Mouse (Mus musculus): ENCODE data around the gene Clhc1. TPM values are rescaled to one million over a fixed set of nuclear protein-coding genes. Genes with fewer than 3 reads are reported as not detected.
A peak's percentile ranks its signal among the peaks of the same experiment; 100 is the strongest.

Clhc1 gene
- polyA plus RNA-seq, 1 experiment from 2014 or later = 0.15 TPM

DNA sequence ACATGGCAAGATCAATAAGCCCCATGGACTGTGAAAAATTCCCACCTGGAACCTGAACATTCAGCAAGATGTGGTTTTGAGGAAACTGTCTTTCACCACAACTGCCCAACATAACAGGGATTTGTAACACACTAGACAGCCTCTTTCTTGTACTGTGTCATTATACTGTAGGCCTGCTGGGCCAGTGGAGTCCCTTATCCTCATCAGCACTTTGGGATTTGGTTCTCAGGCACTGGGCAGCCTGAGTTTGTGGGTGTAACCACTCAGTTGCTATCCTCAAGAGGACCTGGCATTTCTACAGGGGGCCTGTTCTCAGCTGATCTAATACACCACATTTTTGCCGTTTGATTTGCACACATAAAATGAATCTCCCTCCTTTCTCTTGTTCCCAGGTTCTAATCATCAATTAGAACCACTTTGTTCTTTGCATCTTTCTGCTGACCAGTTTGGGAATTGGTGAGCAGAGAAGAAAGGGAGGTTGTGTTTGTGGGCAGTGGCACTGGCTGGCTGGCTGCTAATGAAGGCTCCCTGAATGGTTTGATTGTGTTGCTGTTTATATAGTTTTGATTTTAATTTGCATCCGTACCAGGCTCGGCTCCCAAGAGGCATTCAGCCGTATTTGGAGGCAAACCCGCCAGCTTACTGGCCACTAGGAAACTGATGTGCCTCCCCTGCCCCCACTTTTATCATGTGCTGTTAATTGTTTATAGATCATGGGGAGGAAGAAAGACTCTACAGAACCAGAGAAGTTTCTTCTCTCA lies 74.5 kb downstream of the Clhc1 start:
- ATAC-seq (ENCODE audit: low read depth) (no peak), DNase-seq (ENCODE audit: low spot score) (no peak)
- Histone ChIP-seq H3K36me3 (ENCODE audit: control insufficient read depth, insufficient read depth, low read length) (no peaks in the 10 kb centered on the region), H3K27ac (replicated peaks; ENCODE audit: low read depth, low read length) (no peak overlapping the region), H3K4me2 (ENCODE audit: low read depth, low read length) (no peak overlapping the region), H3K4me3 (ENCODE audit: low read depth, low read length) (no peak overlapping the region), H3K27me3 (replicated peaks; ENCODE audit: control insufficient read depth, insufficient read depth, low read length) (no peaks in the 10 kb centered on the region), H3K9me3 (ENCODE audit: control insufficient read depth, low read length) (no peaks in the 10 kb centered on the region), H3K4me1 (ENCODE audit: control insufficient read depth, insufficient read depth, low read length) (no peaks in the 10 kb centered on the region), H3K9ac (ENCODE audit: low read depth, low read length) (no peak overlapping the region)
- 62% methylated on average over 5 of the region's 5 CpGs for WGBS

DNA sequence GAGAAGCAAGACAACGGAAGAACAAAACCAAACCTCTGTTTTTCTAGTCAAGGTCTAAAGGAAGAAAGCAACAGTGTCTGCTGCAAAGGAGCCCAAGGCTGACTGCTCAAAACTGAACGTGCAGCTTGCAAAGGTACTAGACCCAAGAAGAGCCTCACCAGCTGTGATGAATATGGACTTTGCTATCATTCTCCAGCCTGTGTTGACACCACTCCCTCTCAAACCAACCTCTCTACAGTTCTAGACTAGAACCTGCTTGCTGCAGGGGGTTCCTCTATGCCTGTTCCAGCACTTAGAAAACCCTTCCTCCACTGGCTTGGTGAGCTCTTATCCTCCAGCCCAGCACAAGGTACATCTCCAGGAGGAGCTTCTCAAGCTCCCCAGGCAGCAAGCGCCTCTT lies 75.6 kb downstream of the Clhc1 start:
- DNase-seq (ENCODE audit: low spot score) (no peak), ATAC-seq (ENCODE audit: low read depth) (no peak)
- H3K36me3 ChIP-seq (ENCODE audit: control insufficient read depth, insufficient read depth, low read length) = no peaks in the 10 kb centered on the region
- no peak overlapping the region for H3K27ac ChIP-seq (replicated peaks; ENCODE audit: low read depth, low read length)
- no peak overlapping the region for H3K4me2 ChIP-seq (ENCODE audit: low read depth, low read length)
- WGBS = 81% methylated on average over 3 of the region's 3 CpGs
- no peaks in the 10 kb centered on the region for H3K27me3 ChIP-seq (replicated peaks; ENCODE audit: control insufficient read depth, insufficient read depth, low read length)
- no peak overlapping the region for H3K4me3 ChIP-seq (ENCODE audit: low read depth, low read length)
- no peaks in the 10 kb centered on the region for H3K4me1 ChIP-seq (ENCODE audit: control insufficient read depth, insufficient read depth, low read length)
- H3K9me3 ChIP-seq (ENCODE audit: control insufficient read depth, low read length) = no peaks in the 10 kb centered on the region
- H3K9ac ChIP-seq (ENCODE audit: low read depth, low read length) = no peak overlapping the region

DNA sequence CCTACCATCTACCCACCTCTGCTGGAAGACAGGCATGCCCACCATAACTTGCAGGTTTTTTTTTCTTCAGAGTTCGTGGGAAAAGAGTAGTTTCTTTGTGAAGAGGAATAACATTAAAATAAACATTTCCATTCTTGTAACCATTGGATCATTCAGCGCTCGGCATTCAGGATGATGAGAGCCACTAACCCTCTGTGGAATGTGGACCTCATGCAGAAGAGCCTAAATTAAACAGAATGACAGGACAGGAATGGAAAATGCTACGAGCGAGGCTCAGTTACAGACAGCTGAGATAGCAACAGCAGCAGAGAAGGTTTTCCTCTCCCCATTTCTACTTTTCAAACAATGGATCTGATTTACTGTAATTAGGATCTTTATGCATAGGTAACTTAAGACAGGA lies 78.8 kb downstream of the Clhc1 start:
- H3K4me2 ChIP-seq (ENCODE audit: low read depth, low read length) = no peak overlapping the region
- no peaks in the 10 kb centered on the region for H3K27me3 ChIP-seq (replicated peaks; ENCODE audit: control insufficient read depth, insufficient read depth, low read length)
- 49% methylated on average over 5 of the region's 5 CpGs for WGBS
- ATAC-seq (ENCODE audit: low read depth) (peak; percentile 62; the same call in 1 of the 2 replicates), DNase-seq (ENCODE audit: low spot score) (peak; percentile 36)
- no peak overlapping the region for H3K9ac ChIP-seq (ENCODE audit: low read depth, low read length)
- no peaks in the 10 kb centered on the region for H3K4me1 ChIP-seq (ENCODE audit: control insufficient read depth, insufficient read depth, low read length)
- no peak overlapping the region for H3K4me3 ChIP-seq (ENCODE audit: low read depth, low read length)
- no peaks in the 10 kb centered on the region for H3K36me3 ChIP-seq (ENCODE audit: control insufficient read depth, insufficient read depth, low read length)
- H3K27ac ChIP-seq (replicated peaks; ENCODE audit: low read depth, low read length) = no peak overlapping the region
- no peaks in the 10 kb centered on the region for H3K9me3 ChIP-seq (ENCODE audit: control insufficient read depth, low read length)

DNA sequence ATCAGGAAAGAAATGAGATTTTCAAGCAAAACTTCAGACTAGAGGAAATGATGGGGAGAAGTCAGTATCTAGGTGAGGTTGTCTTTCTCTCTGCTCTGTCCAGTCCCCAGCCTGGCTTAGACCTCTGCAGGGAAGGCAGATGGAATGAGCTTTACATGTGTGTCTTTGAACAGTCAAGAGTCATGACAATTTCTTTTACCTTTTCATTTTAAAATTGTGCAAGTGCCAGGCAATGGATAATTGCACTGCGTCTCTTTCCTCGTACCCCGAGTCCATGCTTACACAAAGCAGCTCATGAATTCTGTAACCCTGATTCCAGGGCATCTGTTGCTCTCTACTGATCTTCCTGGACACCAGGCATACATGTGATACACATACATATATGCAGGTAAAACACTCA lies 80.0 kb downstream of the Clhc1 start:
- H3K4me1 ChIP-seq (ENCODE audit: control insufficient read depth, insufficient read depth, low read length) = no peaks in the 10 kb centered on the region
- no peak overlapping the region for H3K27ac ChIP-seq (replicated peaks; ENCODE audit: low read depth, low read length)
- no peak for ATAC-seq (ENCODE audit: low read depth)
- no peak overlapping the region for H3K4me3 ChIP-seq (ENCODE audit: low read depth, low read length)
- no peak overlapping the region for H3K4me2 ChIP-seq (ENCODE audit: low read depth, low read length)
- no peaks in the 10 kb centered on the region for H3K9me3 ChIP-seq (ENCODE audit: control insufficient read depth, low read length)
- no peak overlapping the region for H3K9ac ChIP-seq (ENCODE audit: low read depth, low read length)
- 79% methylated on average over 3 of the region's 3 CpGs for WGBS
- no peak for DNase-seq (ENCODE audit: low spot score)
- H3K36me3 ChIP-seq (ENCODE audit: control insufficient read depth, insufficient read depth, low read length) = no peaks in the 10 kb centered on the region
- no peaks in the 10 kb centered on the region for H3K27me3 ChIP-seq (replicated peaks; ENCODE audit: control insufficient read depth, insufficient read depth, low read length)

Other genes with a start within 250 kb of the Clhc1 start
- gene Ccdc88a, start 174.3 kb upstream of the Clhc1 start, polyA plus RNA-seq (2014; fragmentation: Nextera tagmentation; extraction: Ambion mirVana) = 26.2 and 27.9 TPM in 2 replicates
- gene Prorsd1, start 32.9 kb upstream of the Clhc1 start, polyA plus RNA-seq (2014; fragmentation: Nextera tagmentation; extraction: Ambion mirVana) = 28.1 and 33.1 TPM in 2 replicates
- gene Mtif2, start 21.5 kb upstream of the Clhc1 start, polyA plus RNA-seq (2014; fragmentation: Nextera tagmentation; extraction: Ambion mirVana) = 23.6 and 34.2 TPM in 2 replicates
- gene Rps27a, start 159 bp downstream of the Clhc1 start, polyA plus RNA-seq (2014; fragmentation: Nextera tagmentation; extraction: Ambion mirVana) = 1,401 and 1,473 TPM in 2 replicates
- 86.2 and 93.2 TPM in 2 replicates for gene Rtn4, start 145.0 kb downstream of the Clhc1 start, polyA plus RNA-seq (2014; fragmentation: Nextera tagmentation; extraction: Ambion mirVana)